Mouse (Mus musculus) adrenal gland, postnatal 25 days (tissue): ENCODE data around the gene Mcpt4. TPM values are rescaled to one million over a fixed set of nuclear protein-coding genes. Genes with fewer than 3 reads are reported as not detected.
"Not testable (repeated sequence)": the region's sequence is repeated elsewhere in the genome, so short reads cannot be mapped to it uniquely, and the experiment has no call there.

Experiments used
- DNase-seq: peaks from one replicate; pipeline ENCODE4 v3.0.0; 2021; ENCODE audit warnings: mixed read lengths
- long read RNA-seq: library from polyadenylated mRNA; stranded (forward); transcript quantifications from one replicate; pipeline ENCODE4 v2.0.0, GENCODE M21; 2021
- total RNA-seq: library from RNA; stranded (reverse); gene quantifications from 2 replicates; pipeline ENCODE4 v1.2.3, GENCODE M21; 2021

Gene Mcpt4
- 0.97 and 1.1 TPM in 2 replicates for total RNA-seq
- long read RNA-seq, result 0 reads

DNA sequence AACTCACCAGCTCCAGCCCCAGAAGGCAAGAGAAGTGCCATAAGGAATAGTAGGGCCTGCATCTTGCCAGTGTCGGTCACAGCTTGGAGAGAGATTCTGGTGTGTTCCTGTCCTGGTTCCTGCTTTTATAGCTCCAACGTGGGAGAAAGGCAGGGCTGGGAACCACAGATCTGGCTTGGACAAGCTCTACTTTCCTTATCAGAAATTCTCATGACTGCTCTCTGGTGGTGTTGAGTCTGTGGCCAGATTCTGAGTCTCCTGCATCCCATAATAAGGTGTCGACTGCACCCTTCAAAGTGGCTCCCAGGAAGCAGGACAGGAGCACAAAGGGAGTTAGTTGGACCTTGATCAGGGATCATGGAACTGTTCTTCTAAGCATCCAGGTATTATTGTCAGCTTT lies at the start of gene Mcpt4:
Gene Mcpt4 (minus strand): TSS at position 101 of the 400 bp plus-strand sequence.
- not testable (repeated sequence) for DNase-seq

GRCm38 (mm10) chr14:56105447-56106180 lies 43.5 kb upstream of the Mcpt4 start:
- DNase-seq, result no peak

GRCm38 (mm10) chr14:56105016-56105415 lies 42.9 kb upstream of the Mcpt4 start:
- no peak for DNase-seq

DNA sequence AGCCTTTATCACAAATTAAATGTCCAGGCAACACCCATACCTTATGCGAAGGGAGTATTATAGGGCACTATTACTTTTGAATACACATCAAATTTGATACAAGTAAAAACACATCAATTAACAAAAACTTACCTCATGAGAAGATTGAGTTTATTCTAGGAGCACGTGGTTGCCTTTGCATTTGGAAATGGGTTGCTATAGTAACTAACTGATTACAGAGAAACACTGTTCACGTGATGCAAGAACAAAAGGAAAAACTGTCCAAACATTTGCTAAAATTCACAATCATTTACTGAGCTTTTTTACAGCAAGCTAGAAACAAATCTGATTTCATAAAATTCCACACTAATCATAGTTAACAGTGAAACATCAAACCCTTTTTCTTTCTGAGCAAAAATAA lies 41.3 kb upstream of the Mcpt4 start:
- DNase-seq, result no peak

DNA sequence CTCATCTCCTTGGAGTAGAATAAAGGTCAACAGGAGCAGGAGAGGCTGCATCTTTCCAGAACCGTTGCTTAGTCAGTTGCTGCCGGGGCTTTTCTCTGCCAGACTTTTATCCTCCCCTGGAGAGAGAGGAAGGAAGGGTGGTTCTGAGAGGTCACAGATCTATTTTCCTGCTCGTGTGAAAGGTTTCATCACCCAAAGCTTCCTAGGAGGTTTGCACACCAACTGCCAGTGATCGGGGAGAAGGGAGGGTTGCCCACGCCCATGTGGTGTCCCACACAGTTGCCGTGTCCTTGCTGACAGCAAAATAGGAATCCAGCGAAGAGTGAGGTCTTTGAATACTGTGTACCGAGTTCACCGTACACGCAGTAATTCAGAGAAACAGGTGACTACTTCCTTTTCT lies 40.3 kb upstream of the Mcpt4 start, which contains the start of gene Ctsg:
Gene Ctsg (minus strand): TSS at position 189 of the 400 bp plus-strand sequence.
- no peak for DNase-seq

- DNase-seq, result no peak
These were observed 36.8 kb upstream of the Mcpt4 start for GRCm38 (mm10) chr14:56098940-56099339.

GRCm38 (mm10) chr14:56097597-56097996 lies 35.5 kb upstream of the Mcpt4 start:
- no peak for DNase-seq

- DNase-seq, result no peak
These were observed 31.2 kb upstream of the Mcpt4 start for GRCm38 (mm10) chr14:56093353-56093752.

- DNase-seq, result no peak
These were observed 24.6 kb upstream of the Mcpt4 start for GRCm38 (mm10) chr14:56086711-56087110.

DNA sequence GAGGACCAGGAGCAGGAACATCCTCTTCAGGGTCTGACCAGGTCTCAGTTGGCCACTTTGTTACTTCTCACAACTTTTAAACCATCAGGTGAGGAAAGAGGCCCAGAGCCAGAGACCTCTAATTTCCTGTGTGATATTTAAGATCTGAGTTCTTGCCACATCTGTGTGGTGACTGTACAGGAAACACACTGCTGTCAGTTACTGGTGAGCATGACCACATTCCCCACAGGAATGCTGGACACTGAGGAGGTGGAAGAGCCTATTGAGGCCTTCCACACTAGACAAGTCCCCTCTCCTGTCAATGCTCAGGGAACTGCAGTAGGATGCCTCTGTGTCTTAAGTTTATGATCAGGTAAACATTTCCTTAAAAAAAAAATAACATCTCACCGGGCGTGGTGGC lies 23.1 kb upstream of the Mcpt4 start, which contains the start of gene Mcpt8:
Gene Mcpt8 (minus strand): TSS at position 107 of the 400 bp plus-strand sequence.
- no peak for DNase-seq

DNA sequence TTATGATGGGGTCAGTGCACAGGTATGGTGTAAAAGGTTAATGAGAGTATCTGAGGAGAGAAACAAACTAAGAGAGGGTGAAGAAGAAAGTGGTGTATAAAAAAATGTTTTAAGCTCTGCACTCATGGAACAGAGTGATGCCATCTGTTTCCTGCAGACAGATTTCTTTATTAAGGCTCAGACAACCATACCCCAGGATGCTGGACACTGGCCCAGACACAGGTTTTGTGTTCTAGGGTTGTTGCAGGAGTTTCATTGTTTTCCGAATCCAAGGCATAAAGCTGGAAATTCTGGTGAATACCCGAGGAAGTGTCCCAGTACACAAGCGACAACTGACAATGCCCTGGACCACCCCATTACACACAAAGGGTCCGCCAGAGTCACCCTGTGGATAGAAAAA lies 19.9 kb upstream of the Mcpt4 start:
- DNase-seq, result no peak

- no peak for DNase-seq
These were observed 4.4 kb downstream of the Mcpt4 start for GRCm38 (mm10) chr14:56057722-56058121.

GRCm38 (mm10) chr14:56055408-56055807 lies 6.7 kb downstream of the Mcpt4 start:
- no peak for DNase-seq

DNA sequence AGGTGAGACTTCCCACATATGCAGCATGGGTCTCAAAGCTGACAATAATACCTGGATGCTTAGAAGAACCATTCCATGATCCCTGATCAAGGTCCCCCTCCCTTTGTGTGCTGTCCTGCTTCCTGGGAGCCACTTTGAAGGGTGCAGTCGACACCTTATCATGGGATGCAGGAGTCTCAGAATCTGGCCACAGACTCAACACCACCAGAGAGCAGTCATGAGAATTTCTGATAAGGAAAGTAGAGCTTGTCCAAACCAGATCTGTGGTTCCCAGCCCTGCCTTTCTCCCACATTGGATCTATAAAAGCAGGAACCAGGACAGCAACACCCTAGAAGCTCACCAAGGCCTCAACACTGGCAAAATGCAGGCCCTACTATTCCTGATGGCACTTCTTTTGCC lies 20.3 kb downstream of the Mcpt4 start, which contains the start of gene Mcpt2:
Gene Mcpt2 (plus strand): TSS at position 250 of the 400 bp plus-strand sequence.
- not testable (repeated sequence) for DNase-seq

GRCm38 (mm10) chr14:56034433-56034832 lies 27.7 kb downstream of the Mcpt4 start:
- DNase-seq, result no peak

- not testable (repeated sequence) for DNase-seq
These were observed 31.7 kb downstream of the Mcpt4 start, which contains the start of gene Mcpt9 for GRCm38 (mm10) chr14:56030395-56030794. Gene Mcpt9 (minus strand): TSS chr14:56030495.

- DNase-seq, result not testable (repeated sequence)
These were observed 40.8 kb downstream of the Mcpt4 start for GRCm38 (mm10) chr14:56021305-56021704.

- no peak for DNase-seq
These were observed 42.7 kb downstream of the Mcpt4 start for GRCm38 (mm10) chr14:56019446-56019845.

GRCm38 (mm10) chr14:56017671-56018070 lies 44.4 kb downstream of the Mcpt4 start, which contains the start of gene Mcpt1:
Gene Mcpt1 (plus strand): TSS chr14:56017971.
- DNase-seq, result not testable (repeated sequence)

- no peak for DNase-seq
These were observed 48.2 kb downstream of the Mcpt4 start for GRCm38 (mm10) chr14:56013924-56014323.

DNA sequence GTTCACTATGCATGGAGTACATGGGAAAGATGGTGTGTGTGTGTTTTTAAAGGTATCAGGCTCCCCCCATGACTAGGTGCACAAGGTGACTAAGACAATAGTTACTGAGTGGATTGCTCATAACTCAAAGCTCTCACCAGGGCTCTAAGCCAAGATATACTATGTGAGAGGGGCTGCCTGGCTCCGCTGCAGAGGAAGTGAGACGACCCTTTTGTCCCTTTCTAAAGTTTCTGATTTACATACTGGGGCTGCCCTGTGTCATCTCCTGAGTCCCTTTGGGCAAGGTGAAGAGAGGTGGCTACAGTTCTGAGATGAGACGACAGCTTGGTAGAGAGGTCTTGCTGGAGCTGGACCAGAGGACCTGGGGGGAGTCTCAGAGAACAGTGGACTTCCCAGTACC lies 49.0 kb downstream of the Mcpt4 start:
- DNase-seq, result no peak
